Mouse (Mus musculus): ENCODE measurements around the gene Foxd1.

- TF ChIP-seq CTCF (IDR thresholded peaks at IDR 0.05; ENCODE audit: control insufficient read depth, insufficient read depth, low read length) (no peak), POLR2A (IDR thresholded peaks at IDR 0.05; ENCODE audit: borderline replicate concordance, control insufficient read depth, low read depth, low read length) (no peak)
These were observed 37.9 kb upstream of the Foxd1 start for GRCm38 (mm10) chr13:98316140-98316479.

Data from bone marrow, adult 2 months (tissue).